Mouse (Mus musculus) T-cell, adult 2 months (primary cell): ENCODE data around the gene Insrr.
A peak's percentile ranks its signal among the peaks of the same experiment; 100 is the strongest.

Experiments
- DNase-seq: peaks from one replicate; pipeline ENCODE4 v3.0.0; 2022; ENCODE audit warnings: low spot score

The Insrr gene

GRCm38 (mm10) chr3:87796736-87797334, at the start of gene Insrr:
Gene Insrr (plus strand): TSS chr3:87796951.
- no peak for DNase-seq

GRCm38 (mm10) chr3:87748431-87748830, 48.3 kb upstream of the Insrr start, which contains the start of gene Lrrc71:
Gene Lrrc71 (minus strand): TSS chr3:87748625.
- DNase-seq: no peak

- DNase-seq: peak; percentile 44
Measured at GRCm38 (mm10) chr3:87749036-87749435, 47.7 kb upstream of the Insrr start.

- DNase-seq: no peak
Measured at GRCm38 (mm10) chr3:87749977-87750376, 46.8 kb upstream of the Insrr start.

- no peak for DNase-seq
Measured at GRCm38 (mm10) chr3:87752567-87752966, 44.2 kb upstream of the Insrr start.

GRCm38 (mm10) chr3:87753829-87754228, 42.9 kb upstream of the Insrr start:
- DNase-seq: no peak

- peak; percentile 80 for DNase-seq
Measured at GRCm38 (mm10) chr3:87755964-87756363, 40.8 kb upstream of the Insrr start.

GRCm38 (mm10) chr3:87756488-87756887, 40.3 kb upstream of the Insrr start:
- DNase-seq: no peak

- DNase-seq: no peak
Measured at GRCm38 (mm10) chr3:87758641-87759040, 38.1 kb upstream of the Insrr start.

GRCm38 (mm10) chr3:87761408-87762375, 35.1 kb upstream of the Insrr start:
- DNase-seq: no peak

- DNase-seq: no peak
Measured at GRCm38 (mm10) chr3:87763202-87763601, 33.5 kb upstream of the Insrr start.

GRCm38 (mm10) chr3:87763683-87764289, 33.0 kb upstream of the Insrr start:
- DNase-seq: no peak

- no peak for DNase-seq
Measured at GRCm38 (mm10) chr3:87764506-87764905, 32.2 kb upstream of the Insrr start.

GRCm38 (mm10) chr3:87765091-87765490, 31.7 kb upstream of the Insrr start:
- peak; percentile 82 for DNase-seq

- DNase-seq: no peak
Measured at GRCm38 (mm10) chr3:87765631-87766283, 31.0 kb upstream of the Insrr start.

GRCm38 (mm10) chr3:87766284-87766667, 30.5 kb upstream of the Insrr start:
- no peak for DNase-seq

- DNase-seq: no peak
Measured at GRCm38 (mm10) chr3:87767764-87768163, 29.0 kb upstream of the Insrr start.

GRCm38 (mm10) chr3:87768431-87768830, 28.3 kb upstream of the Insrr start:
- DNase-seq: no peak

- peak; percentile 82 for DNase-seq
Measured at GRCm38 (mm10) chr3:87768844-87769243, 27.9 kb upstream of the Insrr start.

GRCm38 (mm10) chr3:87769506-87769905, 27.2 kb upstream of the Insrr start:
- no peak for DNase-seq

GRCm38 (mm10) chr3:87770280-87770679, 26.5 kb upstream of the Insrr start:
- peak; percentile 66 for DNase-seq

- DNase-seq: no peak
Measured at GRCm38 (mm10) chr3:87771088-87771487, 25.7 kb upstream of the Insrr start.
